Mouse (Mus musculus) intestine, postnatal 0 days (tissue): ENCODE measurements around the gene Pfdn2. TPM values are rescaled to one million over a fixed set of nuclear protein-coding genes. Genes with fewer than 3 reads are reported as not detected.

Source experiments
- ATAC-seq: fragments of 200-750 bp; cut with Nextera tagmentation; 2 replicates; pipeline ENCODE4 v1.8.0; 2017; ENCODE audit warnings: mild to moderate bottlenecking, moderate TSS enrichment, moderate library complexity
- H3K27ac ChIP-seq: fragments of 300-500 bp; sonication (generic); 2 replicates; pipeline ENCODE4 v1.5.1; 2014; ENCODE audit warnings: mild to moderate bottlenecking, low read depth, low read length, moderate library complexity
- H3K27me3 ChIP-seq: fragments of 300-500 bp; sonication (generic); replicated peaks from 2 replicates; pipeline ENCODE4 v1.6.1; 2014; ENCODE audit warnings: low read length, mixed read lengths; ENCODE audit not compliant: control insufficient read depth, insufficient read depth
- H3K36me3 ChIP-seq: fragments of 300-500 bp; sonication (generic); 2 replicates; pipeline ENCODE4 v1.6.1; 2014; ENCODE audit warnings: mild to moderate bottlenecking, moderate library complexity; ENCODE audit not compliant: control insufficient read depth, insufficient read depth
- H3K4me1 ChIP-seq: fragments of 300-500 bp; sonication (generic); replicated peaks from 2 replicates; pipeline ENCODE4 v1.6.1; 2014; ENCODE audit warnings: antibody characterized with exemption, low read length, mixed read lengths; ENCODE audit not compliant: control insufficient read depth, insufficient read depth
- H3K4me2 ChIP-seq: fragments of 300-500 bp; sonication (generic); replicated peaks from 2 replicates; pipeline ENCODE4 v1.6.1; 2014; ENCODE audit warnings: low read depth, mild to moderate bottlenecking, moderate library complexity
- H3K4me3 ChIP-seq: fragments of 300-500 bp; sonication (generic); 2 replicates; pipeline ENCODE4 v1.5.1; 2014; ENCODE audit warnings: low read depth, low read length
- H3K9ac ChIP-seq: fragments of 300-500 bp; sonication (generic); 2 replicates; pipeline ENCODE4 v1.6.1; 2014; ENCODE audit warnings: mild to moderate bottlenecking, low read depth, low read length
- H3K9me3 ChIP-seq: fragments of 300-500 bp; sonication (generic); 2 replicates; pipeline ENCODE4 v1.6.1; 2016; ENCODE audit warnings: mixed run types; ENCODE audit not compliant: control insufficient read depth
- CTCF ChIP-seq: sonication (generic); IDR thresholded peaks from 2 replicates; pipeline ENCODE4 v1.5.1; 2016; ENCODE audit warnings: low read depth, mild to moderate bottlenecking, control low read depth, antibody characterized with exemption, moderate library complexity
- WGBS: fragments of 180-500 bp; shearing (Covaris S2); extraction: QIAGEN DNeasy Blood & Tissue Kit; methylation state at CpG from one replicate; pipeline ENCODE4 v1.1.7; 2014; 5-methylcytosine and 5-hydroxymethylcytosine counted together
- polyA plus RNA-seq: library from polyadenylated mRNA; unstranded; fragments of >200 nt; fragmentation: Nextera tagmentation; extraction: Ambion mirVana; gene quantifications from 2 replicates; pipeline ENCODE4 v1.2.1, GENCODE M21; 2015

Gene Pfdn2
- polyA plus RNA-seq, 1 experiment from 2014 or later, result 69.5 TPM

- Histone ChIP-seq H3K9ac (no peak overlapping the region), H3K36me3 (no peaks in the 10 kb centered on the region), H3K4me1 (peaks cover 5% of the 10 kb centered on the region; the same call in 1 of the 2 replicates), H3K27me3 (peaks cover 5% of the 10 kb centered on the region; the same call in 1 of the 2 replicates), H3K9me3 (no peaks in the 10 kb centered on the region), H3K4me2 (no peak overlapping the region), H3K27ac (no peak overlapping the region), H3K4me3 (no peak overlapping the region)
- no peak for ATAC-seq
- WGBS, result 64% methylated on average over 9 of the region's 9 CpGs
- no peak for TF ChIP-seq CTCF
Measured at GRCm38 (mm10) chr1:171384361-171384760, 38.9 kb downstream of the Pfdn2 start.

- H3K4me3 ChIP-seq, result no peak overlapping the region
- TF ChIP-seq CTCF, result peak; percentile 46; the same call in 1 of the 2 replicates
- 0 out of 2 replicates have a peak, but pooled peaks cover under 1% of the 10 kb centered on the region for H3K4me1 ChIP-seq
- peaks cover 5% of the 10 kb centered on the region; the same call in 1 of the 2 replicates for H3K27me3 ChIP-seq
- no peaks in the 10 kb centered on the region for H3K9me3 ChIP-seq
- H3K27ac ChIP-seq, result no peak overlapping the region
- no peak for ATAC-seq
- no peak overlapping the region for H3K4me2 ChIP-seq
- no peaks in the 10 kb centered on the region for H3K36me3 ChIP-seq
- WGBS, result 69% methylated on average over 9 of the region's 9 CpGs
- H3K9ac ChIP-seq, result no peak overlapping the region
Measured at GRCm38 (mm10) chr1:171385171-171385570, 39.7 kb downstream of the Pfdn2 start.

GRCm38 (mm10) chr1:171387099-171387498, 41.6 kb downstream of the Pfdn2 start:
- Histone ChIP-seq H3K4me3 (no peak overlapping the region), H3K4me2 (no peak overlapping the region), H3K27me3 (no peaks in the 10 kb centered on the region), H3K9ac (no peak overlapping the region), H3K36me3 (no peaks in the 10 kb centered on the region), H3K27ac (no peak overlapping the region), H3K9me3 (no peaks in the 10 kb centered on the region), H3K4me1 (no peaks in the 10 kb centered on the region)
- TF ChIP-seq CTCF, result peak; percentile 64
- 42% methylated on average over 6 of the region's 6 CpGs for WGBS
- no peak for ATAC-seq

GRCm38 (mm10) chr1:171388376-171389102, 43.1 kb downstream of the Pfdn2 start, which contains the start of gene Arhgap30:
Gene Arhgap30 (plus strand): TSS chr1:171388954.
- no peak for TF ChIP-seq CTCF
- 76% methylated on average over 15 of the region's 15 CpGs for WGBS
- H3K9me3 ChIP-seq, result no peaks in the 10 kb centered on the region
- no peaks in the 10 kb centered on the region for H3K27me3 ChIP-seq
- no peak within 1 kb of the TSS for H3K4me3 ChIP-seq
- no peak within 1 kb of the TSS for H3K9ac ChIP-seq
- no peak within 1 kb of the TSS for H3K27ac ChIP-seq
- no peaks in the 10 kb centered on the region for H3K4me1 ChIP-seq
- no peak within 1 kb of the TSS for H3K4me2 ChIP-seq
- no peaks in the 10 kb centered on the region for H3K36me3 ChIP-seq
- no peak for ATAC-seq

- Histone ChIP-seq H3K36me3 (no peaks in the 10 kb centered on the region), H3K9ac (no peak overlapping the region), H3K4me1 (no peaks in the 10 kb centered on the region), H3K4me3 (no peak overlapping the region), H3K27me3 (no peaks in the 10 kb centered on the region), H3K4me2 (no peak overlapping the region), H3K27ac (no peak overlapping the region; the same call in 1 of the 2 replicates), H3K9me3 (no peaks in the 10 kb centered on the region)
- WGBS, result 58% methylated on average over 4 of the region's 4 CpGs
- TF ChIP-seq CTCF, result no peak
- 0 out of 2 replicates have a peak, but pooled peaks have one; percentile 42 for ATAC-seq
Measured at GRCm38 (mm10) chr1:171390101-171390500, 44.6 kb downstream of the Pfdn2 start.

- Histone ChIP-seq H3K9me3 (no peaks in the 10 kb centered on the region), H3K4me3 (no peak overlapping the region), H3K4me2 (no peak overlapping the region), H3K27ac (no peak overlapping the region), H3K9ac (no peak overlapping the region), H3K36me3 (no peaks in the 10 kb centered on the region), H3K27me3 (no peaks in the 10 kb centered on the region), H3K4me1 (no peaks in the 10 kb centered on the region)
- 82% methylated on average over 4 of the region's 4 CpGs for WGBS
- ATAC-seq, result no peak
- TF ChIP-seq CTCF, result no peak
Measured at GRCm38 (mm10) chr1:171401821-171402220, 56.4 kb downstream of the Pfdn2 start.
